Mouse (Mus musculus) limb, embryonic 11.5 days (tissue): ENCODE data around the gene Acvrl1. TPM values are rescaled to one million over a fixed set of nuclear protein-coding genes. Genes with fewer than 3 reads are reported as not detected.

Experiments
- ATAC-seq: fragments of 200-750 bp; cut with Nextera tagmentation; 2 replicates; pipeline ENCODE4 v1.8.0; 2017; ENCODE audit warnings: low read depth; ENCODE audit not compliant: insufficient number of reproducible peaks, low FRiP score, low TSS enrichment
- DNase-seq: peaks from one replicate; pipeline ENCODE4 v3.0.0-alpha.2; 2015; ENCODE audit warnings: low spot score
- H3K27ac ChIP-seq: fragments of 300-500 bp; sonication (generic); replicated peaks from 2 replicates; pipeline ENCODE4 v1.5.1; 2014; ENCODE audit warnings: low read depth, mild to moderate bottlenecking, low read length
- H3K27me3 ChIP-seq: fragments of 300-500 bp; sonication (generic); 2 replicates; pipeline ENCODE4 v1.6.1; 2014; ENCODE audit warnings: mild to moderate bottlenecking, low read length, mixed read lengths; ENCODE audit not compliant: control insufficient read depth, insufficient read depth
- H3K36me3 ChIP-seq: fragments of 300-500 bp; sonication (generic); 2 replicates; pipeline ENCODE4 v1.6.1; 2014; ENCODE audit warnings: mild to moderate bottlenecking, low read length, moderate library complexity, mixed read lengths; ENCODE audit not compliant: control insufficient read depth, insufficient read depth
- H3K4me1 ChIP-seq: fragments of 300-500 bp; sonication (generic); 2 replicates; pipeline ENCODE4 v1.6.1; 2014; ENCODE audit warnings: low read length, mixed read lengths; ENCODE audit not compliant: control insufficient read depth, insufficient read depth
- H3K4me2 ChIP-seq: fragments of 300-500 bp; sonication (generic); 2 replicates; pipeline ENCODE4 v1.6.1; 2014; ENCODE audit warnings: low read depth, mild to moderate bottlenecking, moderate library complexity; ENCODE audit not compliant: severe bottlenecking
- H3K4me3 ChIP-seq: fragments of 300-500 bp; sonication (generic); 2 replicates; pipeline ENCODE4 v1.5.1; 2014; ENCODE audit warnings: low read depth, low read length
- H3K9ac ChIP-seq: fragments of 300-500 bp; sonication (generic); 2 replicates; pipeline ENCODE4 v1.6.1; 2014; ENCODE audit warnings: mild to moderate bottlenecking, low read length
- H3K9me3 ChIP-seq: fragments of 300-500 bp; sonication (generic); 2 replicates; pipeline ENCODE4 v1.6.1; 2016; ENCODE audit warnings: low read length; ENCODE audit not compliant: control insufficient read depth
- WGBS: fragments of 180-500 bp; shearing (Covaris S2); extraction: QIAGEN DNeasy Blood & Tissue Kit; methylation state at CpG from one replicate; pipeline ENCODE4 v1.1.7; 2014; 5-methylcytosine and 5-hydroxymethylcytosine counted together
- polyA plus RNA-seq: library from polyadenylated mRNA; unstranded; fragments of >200 nt; fragmentation: Nextera tagmentation; extraction: Ambion mirVana; gene quantifications from 2 replicates; pipeline ENCODE4 v1.2.1, GENCODE M21; 2014

Acvrl1 gene
- polyA plus RNA-seq, 1 experiment from 2014 or later = 5.0 TPM

DNA sequence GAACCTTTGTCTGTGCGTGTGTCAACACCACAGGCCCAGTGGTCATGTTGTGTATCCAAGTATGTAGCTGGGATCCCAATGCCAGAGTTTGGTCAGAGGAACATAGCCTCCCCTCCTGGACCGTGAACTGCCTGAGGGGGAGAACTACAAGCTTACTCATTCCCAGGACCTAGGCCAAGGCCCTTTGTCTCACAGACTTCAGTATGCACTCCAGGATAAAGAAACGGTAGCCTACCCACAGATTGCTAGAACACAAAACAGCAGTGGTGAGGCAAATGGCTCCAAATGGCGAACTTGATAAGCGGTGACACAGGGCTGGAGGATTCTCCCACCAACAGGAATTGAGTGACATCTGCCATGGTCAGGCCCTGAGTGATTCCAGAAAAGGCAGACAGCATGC, 35.5 kb downstream of the Acvrl1 start:
- DNase-seq = no peak
- no peaks in the 10 kb centered on the region for H3K36me3 ChIP-seq
- no peak overlapping the region for H3K9ac ChIP-seq
- H3K4me3 ChIP-seq = no peak overlapping the region
- no peak for ATAC-seq
- H3K9me3 ChIP-seq = no peaks in the 10 kb centered on the region
- H3K4me2 ChIP-seq = no peak overlapping the region
- H3K27ac ChIP-seq = no peak overlapping the region
- H3K27me3 ChIP-seq = no peaks in the 10 kb centered on the region
- peaks cover 17% of the 10 kb centered on the region; the same call in 1 of the 2 replicates for H3K4me1 ChIP-seq
- 65% methylated on average over 5 of the region's 5 CpGs for WGBS

DNA sequence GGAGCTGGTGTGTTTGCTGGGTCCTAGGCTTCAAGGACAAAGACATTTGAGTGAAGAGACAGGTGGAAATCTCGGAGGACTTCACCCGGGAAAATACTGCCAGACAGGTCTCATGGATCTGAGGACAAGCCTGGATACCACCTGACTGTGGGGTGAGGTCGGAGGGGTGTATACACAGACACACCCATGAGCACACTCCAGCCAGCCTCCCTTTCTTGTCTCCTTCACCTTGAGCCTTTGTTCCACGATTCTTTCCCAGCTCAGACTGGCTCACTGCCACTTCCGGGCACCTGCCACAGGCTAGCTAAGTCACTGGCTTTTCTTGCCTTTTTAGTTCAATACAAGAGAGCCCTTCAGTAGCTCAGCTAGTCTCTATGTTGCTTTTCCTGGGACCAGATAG, 36.0 kb downstream of the Acvrl1 start:
- Histone ChIP-seq H3K36me3 (no peaks in the 10 kb centered on the region), H3K9ac (no peak overlapping the region), H3K27me3 (no peaks in the 10 kb centered on the region), H3K4me1 (peaks cover 17% of the 10 kb centered on the region; the same call in 1 of the 2 replicates), H3K4me3 (no peak overlapping the region), H3K4me2 (no peak overlapping the region), H3K27ac (no peak overlapping the region), H3K9me3 (no peaks in the 10 kb centered on the region)
- ATAC-seq = no peak
- DNase-seq = no peak
- 66% methylated on average over 5 of the region's 5 CpGs for WGBS

DNA sequence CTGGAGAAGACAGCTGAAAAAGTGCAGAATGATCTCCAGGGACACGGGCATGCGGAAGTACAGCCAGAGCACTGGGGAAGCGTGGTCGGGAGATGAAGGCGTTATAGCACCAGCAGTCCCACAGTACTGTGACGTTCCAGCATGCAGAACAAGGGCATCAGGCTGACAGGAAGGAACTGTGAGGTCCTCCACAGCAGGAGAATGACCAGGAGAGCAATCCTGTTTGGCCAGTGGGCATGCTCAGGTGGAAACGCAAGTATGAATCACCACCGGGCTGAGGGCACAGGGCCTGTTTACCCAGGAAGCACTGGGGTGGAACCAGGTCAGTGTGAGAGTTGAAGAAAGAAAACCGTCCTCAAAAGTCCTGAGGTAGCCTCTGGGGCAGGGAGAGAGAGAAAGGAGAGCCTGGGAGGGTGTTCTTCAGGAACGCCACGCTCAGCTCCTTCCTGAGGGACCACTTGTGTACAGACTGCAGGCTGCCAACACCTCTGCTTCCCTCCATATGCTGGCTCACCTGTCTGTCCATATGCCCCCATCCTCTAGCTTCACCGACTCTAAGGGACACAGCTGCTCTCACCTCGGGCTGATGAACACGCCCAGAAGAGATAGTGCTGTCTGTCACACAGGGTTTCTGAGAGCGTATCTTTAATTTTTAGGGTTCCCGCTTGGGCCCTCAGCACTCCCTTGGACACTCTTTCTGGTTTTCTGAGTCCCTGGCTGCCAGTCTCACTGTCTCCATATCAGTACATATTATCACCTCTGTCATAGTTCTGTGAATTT, 37.5 kb downstream of the Acvrl1 start:
- no peak for DNase-seq
- Histone ChIP-seq H3K27ac (no peak overlapping the region), H3K4me3 (no peak overlapping the region), H3K36me3 (no peaks in the 10 kb centered on the region), H3K27me3 (no peaks in the 10 kb centered on the region), H3K9ac (no peak overlapping the region), H3K9me3 (no peaks in the 10 kb centered on the region), H3K4me2 (no peak overlapping the region), H3K4me1 (peaks cover 9% of the 10 kb centered on the region; the same call in 1 of the 2 replicates)
- 72% methylated on average over 16 of the region's 16 CpGs for WGBS
- ATAC-seq = no peak

DNA sequence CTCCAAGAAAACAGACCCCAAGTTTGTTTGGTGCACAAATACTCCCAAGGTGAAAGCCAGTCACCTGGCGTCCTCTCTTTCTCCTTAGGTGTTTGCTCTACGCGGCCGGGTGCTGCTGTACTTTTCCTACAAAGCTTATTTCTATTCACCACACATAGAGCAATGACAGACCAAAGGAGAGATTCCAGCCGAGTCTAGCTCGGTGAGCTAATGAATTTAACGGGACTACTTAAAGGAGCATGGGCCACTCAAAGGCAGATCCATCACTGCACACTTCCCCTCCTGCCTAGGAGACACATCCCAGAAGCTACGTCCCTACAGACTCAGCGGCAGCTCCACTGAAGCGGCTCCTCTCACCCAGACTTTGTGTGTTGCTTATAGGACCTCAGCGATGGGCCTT, 39.2 kb downstream of the Acvrl1 start:
- Histone ChIP-seq H3K4me3 (no peak overlapping the region), H3K9ac (no peak overlapping the region), H3K36me3 (no peaks in the 10 kb centered on the region), H3K9me3 (no peaks in the 10 kb centered on the region), H3K27me3 (no peaks in the 10 kb centered on the region), H3K27ac (no peak overlapping the region), H3K4me2 (no peak overlapping the region), H3K4me1 (peaks cover 4% of the 10 kb centered on the region; the same call in 1 of the 2 replicates)
- 61% methylated on average over 11 of the region's 11 CpGs for WGBS
- ATAC-seq (no peak), DNase-seq (no peak)

DNA sequence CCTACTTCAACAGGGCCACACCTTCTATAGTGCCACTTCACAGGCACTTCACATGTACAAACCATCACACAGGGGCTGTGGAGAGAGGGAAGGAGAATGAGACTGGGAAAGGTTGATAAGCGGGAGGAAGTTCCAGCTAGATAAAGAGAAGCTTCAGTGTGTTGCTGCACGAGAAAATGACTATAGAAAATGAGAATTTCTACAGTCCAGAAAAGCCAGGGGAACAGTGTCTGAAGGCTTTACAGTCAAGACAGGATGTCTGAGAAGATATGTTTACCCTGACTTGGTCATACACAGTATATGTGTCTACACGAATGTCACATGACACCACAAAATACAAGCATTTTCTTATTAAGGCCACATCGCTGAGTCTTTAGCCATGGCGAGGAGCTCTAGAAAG, 41.6 kb downstream of the Acvrl1 start:
- no peak for ATAC-seq
- H3K27ac ChIP-seq = no peak overlapping the region
- 91% methylated on average over 5 of the region's 5 CpGs for WGBS

GRCm38 (mm10) chr15:101170413-101170980, 42.2 kb downstream of the Acvrl1 start:
- Histone ChIP-seq H3K27me3 (no peaks in the 10 kb centered on the region), H3K9ac (no peak overlapping the region), H3K27ac (no peak overlapping the region), H3K9me3 (no peaks in the 10 kb centered on the region), H3K4me3 (no peak overlapping the region), H3K36me3 (no peaks in the 10 kb centered on the region), H3K4me2 (no peak overlapping the region), H3K4me1 (peaks cover 8% of the 10 kb centered on the region)
- DNase-seq (no peak), ATAC-seq (no peak)
- WGBS = 75% methylated on average over 10 of the region's 10 CpGs

More for the DNA sequence above, 41.6 kb downstream of the Acvrl1 start:
- Histone ChIP-seq H3K36me3 (no peaks in the 10 kb centered on the region), H3K27me3 (no peaks in the 10 kb centered on the region), H3K9me3 (no peaks in the 10 kb centered on the region), H3K4me3 (no peak overlapping the region), H3K4me1 (peaks cover 2% of the 10 kb centered on the region), H3K4me2 (no peak overlapping the region), H3K9ac (no peak overlapping the region)
- no peak for DNase-seq

- no peak for DNase-seq
- no peaks in the 10 kb centered on the region for H3K36me3 ChIP-seq
- no peaks in the 10 kb centered on the region for H3K27me3 ChIP-seq
- H3K9ac ChIP-seq = no peak overlapping the region
- H3K9me3 ChIP-seq = no peaks in the 10 kb centered on the region
- H3K27ac ChIP-seq = no peak overlapping the region
- WGBS = 83% methylated on average over 4 of the region's 4 CpGs
- H3K4me3 ChIP-seq = no peak overlapping the region
- no peak overlapping the region for H3K4me2 ChIP-seq
- peaks cover 15% of the 10 kb centered on the region for H3K4me1 ChIP-seq
- ATAC-seq = no peak
Observed at GRCm38 (mm10) chr15:101171272-101171671, 43.0 kb downstream of the Acvrl1 start.

DNA sequence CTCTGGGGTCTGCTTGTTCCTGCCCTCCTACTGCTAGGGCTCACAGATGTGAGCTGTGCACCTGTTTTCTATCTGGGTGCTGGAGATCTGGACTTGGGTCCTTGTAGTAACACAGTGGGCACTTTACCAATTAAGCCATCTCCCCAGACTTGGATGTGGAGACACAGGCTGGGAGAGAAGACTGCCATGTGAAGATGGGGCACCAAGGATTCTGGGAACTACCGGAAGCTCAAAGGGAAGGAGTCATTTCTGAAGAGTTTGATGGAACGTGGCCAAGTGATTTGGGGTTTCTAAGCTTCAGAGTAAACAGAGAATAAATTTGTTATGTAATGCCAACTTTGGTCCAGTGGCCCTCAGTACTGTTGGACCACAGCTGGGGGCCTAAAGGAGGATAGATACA, 43.7 kb downstream of the Acvrl1 start:
- Histone ChIP-seq H3K4me1 (peaks cover 22% of the 10 kb centered on the region), H3K9ac (no peak overlapping the region), H3K4me2 (no peak overlapping the region), H3K27ac (no peak overlapping the region), H3K4me3 (no peak overlapping the region), H3K36me3 (no peaks in the 10 kb centered on the region), H3K9me3 (no peaks in the 10 kb centered on the region), H3K27me3 (no peaks in the 10 kb centered on the region)
- no peak for DNase-seq
- WGBS = 94% methylated on average over 2 of the region's 2 CpGs
- ATAC-seq = no peak
